Mouse (Mus musculus) liver, postnatal 0 days (tissue): ENCODE results near the gene Otub1.

Experiments
- CTCF ChIP-seq: sonication (generic); IDR thresholded peaks from 2 replicates; pipeline ENCODE4 v1.5.1; 2016; ENCODE audit warnings: antibody characterized with exemption, low read depth
- EP300 ChIP-seq: IDR thresholded peaks from 2 replicates; pipeline ENCODE4 v1.6.1; 2016; ENCODE audit warnings: antibody characterized with exemption, low read depth, mild to moderate bottlenecking

DNA sequence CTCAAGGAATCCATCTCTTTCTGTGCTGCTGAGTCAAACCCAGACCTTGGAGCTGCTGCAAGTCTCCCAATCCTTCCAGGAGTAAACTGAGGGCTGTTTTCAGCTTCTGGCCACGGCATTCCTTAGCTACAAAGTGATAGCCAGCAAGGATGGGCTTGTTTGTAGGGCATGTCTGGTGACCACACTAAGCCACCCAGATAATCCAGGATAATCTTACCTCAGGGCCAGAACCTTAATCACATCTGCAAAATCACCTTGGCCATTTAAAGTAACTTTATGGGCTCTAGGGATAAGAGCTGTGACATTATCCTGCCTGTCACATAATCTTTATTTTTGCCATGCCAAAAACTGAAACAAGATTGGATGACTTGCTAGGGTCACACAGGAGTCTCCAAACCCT lies 6.1 kb upstream of the Otub1 start:
- TF ChIP-seq EP300 (no peak), CTCF (no peak)
